In genomic region chrX:57403651-57404050, GRCm38 (mm10) we compare ENCODE assay signal across 12 mouse cellular contexts. TPM values are rescaled to one million over a fixed set of nuclear protein-coding genes. Genes with fewer than 3 reads are reported as not detected.
DNase-seq lines count a peak whose midpoint lies in the region; ATAC-seq and TF ChIP-seq lines count a peak whose summit lies in the region.
"Had no signal": no experiment of that assay in that cellular context is flagged by ENCODE, and none has a peak within 500 bp of the region (broad histone marks: within the 10 kb centered on the region; RNA-seq: fewer than 3 reads in every experiment).

No protein-coding gene starts in this region.

- CTCF ChIA-PET in Patski (lab: Charles Lee) = interaction anchor here (1.3 kb wide), 1 partner anchor 11 kb away, joined by 3 read pairs; no protein-coding TSS in a partner anchor

- ATAC-seq in Patski = no peak
- ATAC-seq in megakaryocyte-erythroid progenitor cell, adult 5-6 weeks (replicated peaks; ENCODE audit: low FRiP score, low TSS enrichment, poor library complexity, severe bottlenecking) = peak; percentile 61

- POLR2A ChIA-PET in Patski (lab: Charles Lee) = no interaction called here

- DNase-seq in layer of hippocampus, adult 2 months (ENCODE audit: low spot score in 2 of 2) = no peak
- DNase-seq in layer of hippocampus, postnatal 14 days (ENCODE audit: low spot score in 2 of 2) = no peak
- DNase-seq in CD4-positive helper T cell, adult 2 months (ENCODE audit: low read depth, low spot score) = peak; percentile 8
- no peak for DNase-seq in Patski (ENCODE audit: low read depth, low spot score)
- no peak for DNase-seq in kidney, postnatal 14 days
- DNase-seq in kidney, adult 9 months = no peak
- DNase-seq: adrenal gland, adult 2 months had no signal

- no peak overlapping the region for H3K27ac ChIP-seq in layer of hippocampus, adult 2 months
- H3K27ac ChIP-seq: heart, embryonic 10.5 days; liver, embryonic 15.5 days had no signal

- peak; percentile 76 for TF ChIP-seq CTCF in layer of hippocampus, adult 2 months (conservative IDR thresholded peaks at IDR 0.05)
- peak; percentile 49 for TF ChIP-seq CTCF in Patski (IDR thresholded peaks at IDR 0.05)

- in situ Hi-C loops in Patski (cut with MboI; ENCODE audit: low pct_unique_long_range_greater_than_20kb) = no loop called here

- no peak overlapping the region for H3K4me3 ChIP-seq in layer of hippocampus, adult 2 months
- H3K4me3 ChIP-seq: heart, embryonic 10.5 days; liver, embryonic 15.5 days had no signal

- peaks cover 10% of the 10 kb centered on the region for H3K27me3 ChIP-seq in Patski
- H3K27me3 ChIP-seq: liver, embryonic 15.5 days had no signal

RNA-seq across cellular contexts. Expression of gene Gm364, which starts 5.3 kb away (rescaled TPM):
- total RNA-seq in layer of hippocampus, adult 2 months (2021) = not detected
- not detected for total RNA-seq in layer of hippocampus, postnatal 14 days (2021)
- polyA plus RNA-seq in Patski (2021) = not detected
- total RNA-seq in megakaryocyte-erythroid progenitor cell, adult 5-6 weeks (2014; fragmentation: Nextera tagmentation) = not detected in 2 replicates
- not detected in 2 replicates for total RNA-seq in megakaryocyte-erythroid progenitor cell, adult 5-6 weeks (2017)
- total RNA-seq: adrenal gland, adult 2 months had no signal
- polyA plus RNA-seq: adrenal gland, adult 2 months; heart, embryonic 10.5 days; large intestine, adult 2 months; stomach, embryonic 16.5 days had no signal

RNA-seq across cellular contexts. Expression of gene Rbmx, which starts 10.8 kb away (rescaled TPM):
- 10 to 100 TPM; 67.3 to 75.9 TPM for total RNA-seq in layer of hippocampus, adult 2 months (2021)
- 10 to 100 TPM; 65.2 to 71.4 TPM for total RNA-seq in layer of hippocampus, postnatal 14 days (2021)
- 31.9 TPM for polyA plus RNA-seq in Patski (2021)
- total RNA-seq in megakaryocyte-erythroid progenitor cell, adult 5-6 weeks (2014; fragmentation: Nextera tagmentation) = 54.2 and 90.5 TPM in 2 replicates
- 59.0 and 72.1 TPM in 2 replicates for total RNA-seq in megakaryocyte-erythroid progenitor cell, adult 5-6 weeks (2017)
